Mouse (Mus musculus) midbrain, embryonic 14.5 days (tissue): ENCODE measurements around the gene Sectm1b. TPM values are rescaled to one million over a fixed set of nuclear protein-coding genes. Genes with fewer than 3 reads are reported as not detected.

Source experiments
- ATAC-seq: fragments of 200-750 bp; cut with Nextera tagmentation; 2 replicates; pipeline ENCODE4 v1.8.0; 2017; ENCODE audit warnings: moderate number of reproducible peaks, moderate library complexity; ENCODE audit not compliant: low FRiP score, low TSS enrichment
- DNase-seq: peaks from one replicate; pipeline ENCODE4 v3.0.0-alpha.2; 2015
- H3K27ac ChIP-seq: fragments of 300-500 bp; sonication (generic); replicated peaks from 2 replicates; pipeline ENCODE4 v1.5.1; 2014; ENCODE audit warnings: mild to moderate bottlenecking, low read depth, low read length, moderate library complexity
- H3K27me3 ChIP-seq: fragments of 300-500 bp; sonication (generic); 2 replicates; pipeline ENCODE4 v1.6.1; 2014; ENCODE audit warnings: low read length, control low read depth, mixed read lengths; ENCODE audit not compliant: control insufficient read depth, insufficient read depth
- H3K36me3 ChIP-seq: fragments of 300-500 bp; sonication (generic); 2 replicates; pipeline ENCODE4 v1.6.1; 2014; ENCODE audit warnings: low read length, control low read depth; ENCODE audit not compliant: control insufficient read depth, insufficient read depth
- H3K4me1 ChIP-seq: fragments of 300-500 bp; sonication (generic); 2 replicates; pipeline ENCODE4 v1.6.1; 2014; ENCODE audit warnings: mild to moderate bottlenecking, antibody characterized with exemption, low read length, control low read depth; ENCODE audit not compliant: control insufficient read depth, insufficient read depth
- H3K4me2 ChIP-seq: fragments of 300-500 bp; sonication (generic); 2 replicates; pipeline ENCODE4 v1.6.1; 2014; ENCODE audit warnings: mild to moderate bottlenecking, low read length, moderate library complexity
- H3K4me3 ChIP-seq: fragments of 300-500 bp; sonication (generic); replicated peaks from 2 replicates; pipeline ENCODE4 v1.5.1; 2014; ENCODE audit warnings: low read depth, low read length
- H3K9ac ChIP-seq: fragments of 300-500 bp; sonication (generic); replicated peaks from 2 replicates; pipeline ENCODE4 v1.6.1; 2014; ENCODE audit warnings: mild to moderate bottlenecking, low read length, moderate library complexity
- H3K9me3 ChIP-seq: fragments of 300-500 bp; sonication (generic); 2 replicates; pipeline ENCODE4 v1.6.1; 2016; ENCODE audit warnings: low read length, control low read depth, mixed read lengths; ENCODE audit not compliant: control insufficient read depth
- WGBS: fragments of 180-500 bp; shearing (Covaris S2); extraction: QIAGEN DNeasy Blood & Tissue Kit; methylation state at CpG from one replicate; pipeline ENCODE4 v1.1.7; 2014; 5-methylcytosine and 5-hydroxymethylcytosine counted together
- polyA plus RNA-seq: library from polyadenylated mRNA; unstranded; fragments of >200 nt; fragmentation: Nextera tagmentation; extraction: Ambion mirVana; gene quantifications from 2 replicates; pipeline ENCODE4 v1.2.1, GENCODE M21; 2014

Gene Sectm1b
- polyA plus RNA-seq, 1 experiment from 2014 or later = not detected

DNA sequence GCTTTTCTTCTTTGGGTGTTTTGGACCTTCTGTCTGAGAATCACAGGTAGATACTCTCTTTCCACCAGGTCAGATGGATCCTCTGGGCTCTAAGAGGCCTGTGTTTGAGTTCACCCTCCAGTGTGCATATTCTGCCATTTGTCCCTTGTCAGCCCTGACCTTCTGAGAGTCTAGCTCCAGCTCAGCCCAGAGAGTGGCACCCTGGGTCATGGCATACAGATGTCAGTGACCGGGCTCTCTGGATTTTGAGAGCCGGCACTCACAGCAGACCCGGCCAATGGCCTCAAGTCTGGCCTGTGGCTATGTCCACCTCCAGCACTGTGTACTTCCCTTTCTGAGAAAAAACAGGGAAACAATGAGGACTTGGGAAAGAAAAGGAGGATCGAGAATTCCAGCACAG lies 3.9 kb downstream of the Sectm1b start:
- no peak for ATAC-seq
- Histone ChIP-seq H3K9me3 (no peaks in the 10 kb centered on the region), H3K27me3 (no peaks in the 10 kb centered on the region), H3K4me3 (no peak overlapping the region), H3K4me2 (no peak overlapping the region), H3K36me3 (no peaks in the 10 kb centered on the region), H3K9ac (no peak overlapping the region), H3K27ac (no peak overlapping the region), H3K4me1 (no peaks in the 10 kb centered on the region)
- no peak for DNase-seq
- 89% methylated on average over 4 of the region's 4 CpGs for WGBS

DNA sequence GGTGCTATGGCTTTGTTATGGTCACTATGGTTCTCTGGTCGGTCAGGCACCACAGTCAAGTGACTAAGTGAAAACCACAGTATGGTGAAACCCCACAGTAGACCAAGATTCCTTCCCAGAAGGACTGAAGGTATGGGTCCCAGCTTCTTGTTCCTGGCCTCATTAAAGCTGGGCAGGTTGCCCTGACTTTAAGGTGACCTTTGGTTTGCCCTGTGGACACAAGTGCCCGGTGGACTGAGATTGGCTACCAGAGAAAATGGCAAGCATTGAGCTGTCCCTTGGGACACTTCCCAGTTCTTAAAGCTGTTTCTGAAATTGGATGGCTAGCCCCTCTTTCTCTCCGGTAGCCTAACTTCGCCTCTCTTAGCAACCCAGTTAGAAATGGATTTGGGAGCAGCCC lies 4.4 kb downstream of the Sectm1b start:
- DNase-seq = no peak
- Histone ChIP-seq H3K9me3 (no peaks in the 10 kb centered on the region), H3K4me1 (no peaks in the 10 kb centered on the region), H3K4me3 (no peak overlapping the region), H3K4me2 (no peak overlapping the region), H3K27ac (no peak overlapping the region), H3K27me3 (no peaks in the 10 kb centered on the region), H3K36me3 (no peaks in the 10 kb centered on the region), H3K9ac (no peak overlapping the region)
- WGBS = 96% methylated on average over 4 of the region's 4 CpGs
- ATAC-seq = no peak

DNA sequence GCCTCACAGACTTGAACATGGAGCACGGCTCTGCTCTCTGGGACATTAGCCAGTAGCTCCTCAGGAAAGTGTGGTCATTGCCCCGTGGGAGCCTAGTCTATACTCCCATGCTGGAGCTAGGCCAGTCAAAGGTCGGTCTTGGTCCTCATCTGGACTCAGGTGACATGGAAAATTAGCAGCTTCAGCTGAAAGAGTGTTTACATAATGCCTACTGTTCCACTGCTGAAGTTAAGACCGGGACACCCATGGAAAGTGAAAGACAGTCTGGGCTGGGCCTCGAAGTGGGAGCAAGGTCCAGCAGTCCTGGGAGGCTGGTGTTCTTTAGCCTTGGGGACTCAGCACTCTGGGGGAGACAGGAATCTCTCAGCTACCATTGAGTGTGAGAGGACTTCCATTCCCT lies 5.2 kb downstream of the Sectm1b start:
- H3K4me3 ChIP-seq = no peak overlapping the region
- no peak overlapping the region for H3K9ac ChIP-seq
- H3K9me3 ChIP-seq = no peaks in the 10 kb centered on the region
- ATAC-seq (no peak), DNase-seq (no peak)
- no peaks in the 10 kb centered on the region for H3K36me3 ChIP-seq
- no peaks in the 10 kb centered on the region for H3K4me1 ChIP-seq
- H3K4me2 ChIP-seq = no peak overlapping the region
- WGBS = 84% methylated on average over 5 of the region's 5 CpGs
- H3K27ac ChIP-seq = no peak overlapping the region
- H3K27me3 ChIP-seq = no peaks in the 10 kb centered on the region

DNA sequence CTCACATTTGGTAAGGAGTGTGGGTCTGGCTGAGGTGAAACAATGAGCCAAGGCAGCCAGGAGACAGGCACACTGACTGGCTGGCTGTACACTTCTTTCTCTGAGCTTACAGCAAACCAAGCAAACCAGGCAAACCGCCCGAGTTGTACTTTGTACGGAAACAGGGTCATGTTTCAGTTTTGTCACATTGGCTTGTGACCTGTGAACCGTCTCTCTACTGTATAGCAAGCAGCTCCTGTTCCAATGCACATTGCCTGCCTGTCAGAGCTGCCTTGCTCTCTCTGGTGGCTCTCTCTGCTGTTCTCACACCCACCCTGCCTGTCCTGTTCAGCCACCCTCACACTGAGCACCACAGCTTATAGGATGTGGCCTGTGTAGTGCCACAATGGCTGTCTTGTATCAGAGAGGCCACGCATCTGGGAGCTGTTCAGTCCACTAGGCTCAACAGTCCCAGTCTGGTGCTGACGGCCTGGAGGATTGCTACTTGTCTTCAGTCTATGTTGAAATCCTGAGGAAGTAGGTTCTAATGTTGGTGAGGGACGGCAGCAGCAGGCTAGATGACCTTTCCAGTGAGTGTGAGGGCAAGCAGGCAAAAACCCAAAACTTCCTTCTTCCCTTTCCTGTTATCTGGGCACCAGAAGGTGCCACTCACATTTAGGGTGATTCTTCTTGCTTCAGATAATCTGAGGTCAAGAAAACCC lies 6.7 kb downstream of the Sectm1b start:
- H3K4me3 ChIP-seq = no peak overlapping the region
- H3K27ac ChIP-seq = no peak overlapping the region
- no peaks in the 10 kb centered on the region for H3K9me3 ChIP-seq
- WGBS = 83% methylated on average over 7 of the region's 7 CpGs
- no peak overlapping the region for H3K4me2 ChIP-seq
- no peak overlapping the region for H3K9ac ChIP-seq
- no peaks in the 10 kb centered on the region for H3K27me3 ChIP-seq
- no peak for ATAC-seq
- DNase-seq = no peak
- no peaks in the 10 kb centered on the region for H3K36me3 ChIP-seq
- no peaks in the 10 kb centered on the region for H3K4me1 ChIP-seq

DNA sequence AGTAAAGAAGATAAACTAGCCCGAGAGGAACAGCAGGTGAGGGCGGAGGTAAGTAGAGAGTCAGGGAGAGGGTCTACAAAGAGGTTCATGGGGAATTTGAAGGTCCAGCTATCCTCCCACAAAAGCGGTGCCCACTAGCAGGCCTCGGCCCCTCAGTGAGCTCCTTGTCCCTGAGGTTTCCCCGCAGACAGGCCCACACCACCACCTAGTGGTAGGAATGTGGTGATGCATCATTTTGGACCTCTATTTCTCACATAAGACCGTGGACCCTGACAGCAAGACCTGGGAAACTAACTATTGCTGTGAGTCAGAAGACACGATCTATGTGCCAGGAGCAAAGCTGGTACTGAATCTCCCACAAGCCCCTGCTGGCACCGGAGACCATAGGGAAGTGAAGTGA lies 9.8 kb downstream of the Sectm1b start:
- Histone ChIP-seq H3K27ac (no peak overlapping the region), H3K4me1 (no peaks in the 10 kb centered on the region), H3K9me3 (no peaks in the 10 kb centered on the region), H3K36me3 (no peaks in the 10 kb centered on the region), H3K4me3 (no peak overlapping the region), H3K4me2 (no peak overlapping the region), H3K27me3 (no peaks in the 10 kb centered on the region), H3K9ac (no peak overlapping the region)
- ATAC-seq (no peak), DNase-seq (peak; percentile 89)
- WGBS = 14% methylated on average over 8 of the region's 8 CpGs

DNA sequence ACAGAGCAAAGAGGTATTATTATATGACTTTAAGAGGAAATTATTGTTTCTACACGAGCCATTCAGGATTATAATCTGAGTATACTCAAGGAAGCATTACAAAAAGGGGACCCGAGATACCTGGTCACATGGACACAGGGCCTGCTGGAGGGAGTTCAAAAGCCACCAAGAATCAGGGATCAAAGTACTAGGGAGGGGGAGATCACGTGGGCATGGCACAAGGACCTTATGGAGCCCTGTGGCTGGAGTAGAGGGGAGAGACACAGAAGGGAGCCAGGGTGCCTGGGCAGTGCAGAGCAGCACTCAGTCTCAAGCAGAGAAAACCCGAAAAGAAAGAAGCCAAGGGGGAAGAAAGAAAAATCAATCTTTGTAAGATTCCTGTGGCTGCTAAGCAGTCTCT lies 11.0 kb downstream of the Sectm1b start:
- 77% methylated on average over 4 of the region's 4 CpGs for WGBS
- no peak for ATAC-seq
- Histone ChIP-seq H3K36me3 (no peaks in the 10 kb centered on the region), H3K9ac (no peak overlapping the region), H3K27me3 (no peaks in the 10 kb centered on the region), H3K4me3 (no peak overlapping the region), H3K4me2 (no peak overlapping the region), H3K4me1 (no peaks in the 10 kb centered on the region), H3K27ac (no peak overlapping the region), H3K9me3 (no peaks in the 10 kb centered on the region)
- DNase-seq = no peak

DNA sequence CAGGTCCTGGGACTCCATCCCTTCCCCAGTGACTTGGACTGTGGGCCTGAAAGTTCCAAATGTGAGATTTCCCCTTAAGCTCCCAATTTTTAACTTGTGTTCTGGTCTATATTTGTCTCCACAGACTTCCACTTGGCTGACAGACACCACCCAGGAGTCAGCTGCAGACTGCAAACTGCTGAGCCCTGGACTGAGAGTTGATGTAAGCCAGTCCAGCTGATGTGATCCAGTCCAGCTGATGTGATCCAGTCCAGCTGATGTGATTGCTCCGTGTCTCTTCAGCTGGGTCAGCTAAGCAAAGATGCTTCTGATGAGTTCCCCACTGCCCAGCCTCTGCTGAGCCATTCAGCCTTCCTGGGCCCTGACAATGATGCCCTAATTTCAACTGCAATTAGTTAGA lies 11.6 kb downstream of the Sectm1b start:
- no peak overlapping the region for H3K4me3 ChIP-seq
- no peaks in the 10 kb centered on the region for H3K9me3 ChIP-seq
- no peaks in the 10 kb centered on the region for H3K36me3 ChIP-seq
- H3K9ac ChIP-seq = no peak overlapping the region
- H3K4me1 ChIP-seq = no peaks in the 10 kb centered on the region
- H3K27ac ChIP-seq = no peak overlapping the region
- H3K27me3 ChIP-seq = no peaks in the 10 kb centered on the region
- no peak overlapping the region for H3K4me2 ChIP-seq
- 58% methylated on average over 1 of the region's 1 CpGs for WGBS
- DNase-seq (no peak), ATAC-seq (no peak)

DNA sequence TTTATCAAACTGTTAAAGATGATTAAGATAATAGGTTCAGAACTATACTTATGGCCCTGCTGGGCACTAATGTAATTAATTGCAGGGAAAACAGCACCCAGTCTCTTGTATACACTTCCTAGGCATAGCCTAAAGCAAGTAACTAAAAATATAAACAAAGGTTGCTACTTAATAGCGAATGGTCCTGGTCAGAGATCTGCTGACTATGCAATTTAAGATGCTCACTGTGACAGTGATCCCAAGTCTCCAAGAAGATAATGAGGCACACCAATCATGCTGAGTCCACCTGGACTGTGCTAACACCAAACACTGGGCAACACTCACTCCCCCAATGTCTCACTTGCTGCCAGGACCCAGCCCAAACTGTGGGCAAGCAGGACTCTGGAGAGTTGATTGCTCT lies 13.5 kb downstream of the Sectm1b start:
- Histone ChIP-seq H3K27ac (no peak overlapping the region), H3K36me3 (no peaks in the 10 kb centered on the region), H3K4me1 (no peaks in the 10 kb centered on the region), H3K9me3 (no peaks in the 10 kb centered on the region), H3K9ac (no peak overlapping the region), H3K27me3 (no peaks in the 10 kb centered on the region), H3K4me2 (no peak overlapping the region), H3K4me3 (no peak overlapping the region)
- ATAC-seq = no peak
- WGBS = 71% methylated on average over 1 of the region's 1 CpGs
- no peak for DNase-seq

DNA sequence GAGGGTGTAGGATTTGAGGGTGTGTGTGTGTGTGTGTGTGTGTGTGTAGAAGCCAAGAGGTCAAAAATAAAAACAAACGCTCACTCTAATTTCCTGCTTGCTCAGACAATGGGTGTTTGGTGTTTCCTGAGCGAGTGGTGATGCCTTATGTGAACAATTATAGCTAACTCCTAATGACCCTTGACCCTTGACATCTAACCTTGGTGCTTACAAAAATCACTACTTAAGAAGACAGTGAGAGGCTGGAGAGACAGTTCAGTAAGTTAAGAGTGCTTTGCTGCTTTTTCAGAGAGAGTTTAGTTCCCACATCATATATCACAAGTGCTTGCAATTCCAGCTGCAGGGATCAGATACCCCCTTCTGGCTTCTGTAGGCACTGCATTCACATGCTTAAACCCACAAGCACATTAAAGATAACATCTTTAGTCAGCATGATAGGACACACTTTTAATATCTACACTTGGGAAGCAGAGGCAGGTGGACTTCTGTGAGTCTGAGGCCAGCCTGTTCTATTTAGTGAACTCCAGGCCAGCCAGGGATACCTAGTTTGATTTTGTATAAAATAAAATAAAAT lies 15.5 kb downstream of the Sectm1b start:
- no peak overlapping the region for H3K4me2 ChIP-seq
- no peaks in the 10 kb centered on the region for H3K9me3 ChIP-seq
- ATAC-seq (no peak), DNase-seq (peak; percentile 66)
- H3K36me3 ChIP-seq = no peaks in the 10 kb centered on the region
- H3K27ac ChIP-seq = no peak overlapping the region
- H3K27me3 ChIP-seq = no peaks in the 10 kb centered on the region
- 83% methylated on average over 2 of the region's 2 CpGs for WGBS
- no peaks in the 10 kb centered on the region for H3K4me1 ChIP-seq
- no peak overlapping the region for H3K9ac ChIP-seq
- no peak overlapping the region for H3K4me3 ChIP-seq
